Mouse (Mus musculus) frontal cortex, adult 2 months (tissue): Measurements from ENCODE around the gene Drosha. TPM values are rescaled to one million over a fixed set of nuclear protein-coding genes. Genes with fewer than 3 reads are reported as not detected.
"Not testable (repeated sequence)": the region's sequence is repeated elsewhere in the genome, so short reads cannot be mapped to it uniquely, and the experiment has no call there.

Experiments used
- DNase-seq, 2 experiments: peaks; one replicate each; pipeline ENCODE4 v3.0.0; 2022; ENCODE audit warnings: low spot score in 1 of 2; ENCODE audit errors: extremely low spot score in 1 of 2
- polyA plus RNA-seq: library from polyadenylated mRNA; depleted of rRNA; stranded (reverse); fragments of >200 nt; gene quantifications from 2 replicates; pipeline ENCODE4 v1.2.3, GENCODE M21; 2012; rRNA removed

Gene Drosha
- polyA plus RNA-seq, 1 experiment = 60.1 TPM

DNA sequence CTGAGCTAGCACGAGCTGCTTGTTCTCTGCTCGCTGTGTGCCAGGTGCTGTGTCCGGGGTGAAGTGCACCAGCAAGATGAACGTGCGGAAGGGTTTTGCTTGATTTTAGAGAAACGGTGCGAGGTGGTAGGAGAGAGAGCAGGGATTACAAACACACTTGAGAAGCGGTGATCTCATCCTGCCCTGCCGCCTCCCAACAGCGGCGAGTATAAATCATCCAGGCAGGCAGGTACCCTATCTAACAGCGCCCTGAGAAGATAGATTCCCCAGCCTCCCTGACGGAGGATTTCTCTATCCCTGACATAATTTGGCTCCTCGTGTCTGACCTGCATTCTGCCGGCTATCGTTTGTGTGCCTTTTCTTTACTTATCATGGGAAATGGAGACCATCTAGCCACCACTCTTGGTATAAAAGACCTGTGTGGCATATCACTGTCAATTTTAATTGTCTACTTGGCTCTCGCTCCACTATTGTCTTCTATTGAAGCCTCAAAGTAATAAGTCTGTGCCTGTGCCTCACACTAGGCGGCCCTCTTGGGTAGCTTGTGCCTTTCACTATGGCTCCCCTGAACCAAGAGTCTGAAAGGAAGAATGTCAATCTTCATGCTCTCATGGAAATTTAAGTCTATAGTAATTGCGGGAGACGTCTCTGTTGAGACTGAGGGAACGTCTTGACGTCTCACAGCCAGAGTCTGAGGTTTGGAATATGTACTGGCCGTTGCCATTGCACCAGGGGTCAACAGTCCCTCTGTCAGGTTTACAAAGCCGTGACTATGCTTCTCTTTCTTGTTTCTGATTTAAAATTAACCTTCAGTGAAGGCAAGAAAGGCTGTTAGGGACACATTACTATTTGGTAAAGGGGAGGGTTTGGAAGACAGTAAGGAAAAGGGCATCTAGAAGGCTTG lies 95.6 kb downstream of the Drosha start:
- no peak for DNase-seq

- no peak for DNase-seq
These were observed 97.3 kb downstream of the Drosha start for GRCm38 (mm10) chr15:12921901-12922300.

GRCm38 (mm10) chr15:12923826-12924225 lies 99.2 kb downstream of the Drosha start:
- no peak for DNase-seq

- DNase-seq = no peak
These were observed 106.9 kb downstream of the Drosha start for GRCm38 (mm10) chr15:12931481-12931880.

DNA sequence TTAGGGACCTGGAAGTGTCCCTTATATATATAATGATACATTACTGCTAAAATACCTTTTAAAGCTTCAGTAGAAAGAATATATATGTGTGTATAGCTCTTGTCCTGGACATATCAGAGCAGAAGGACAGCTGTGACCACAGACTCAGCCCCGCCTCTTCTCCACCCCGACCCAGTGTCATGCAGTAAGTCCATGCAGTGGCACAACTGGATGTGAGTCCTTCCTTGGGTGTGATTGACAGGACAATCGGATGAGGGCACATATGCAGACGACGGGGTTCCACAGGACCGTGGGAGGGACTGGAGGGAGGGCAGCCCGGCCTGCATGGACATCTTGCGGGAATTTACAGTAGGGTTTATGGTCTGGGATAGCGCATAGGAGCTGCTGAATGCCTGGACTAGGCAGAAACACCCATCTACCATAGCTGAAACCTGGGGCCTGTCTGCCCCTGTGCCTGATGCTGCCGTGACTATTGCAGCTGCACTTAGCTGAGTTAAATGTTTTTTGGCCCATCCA lies 111.7 kb downstream of the Drosha start:
- no peak for DNase-seq

DNA sequence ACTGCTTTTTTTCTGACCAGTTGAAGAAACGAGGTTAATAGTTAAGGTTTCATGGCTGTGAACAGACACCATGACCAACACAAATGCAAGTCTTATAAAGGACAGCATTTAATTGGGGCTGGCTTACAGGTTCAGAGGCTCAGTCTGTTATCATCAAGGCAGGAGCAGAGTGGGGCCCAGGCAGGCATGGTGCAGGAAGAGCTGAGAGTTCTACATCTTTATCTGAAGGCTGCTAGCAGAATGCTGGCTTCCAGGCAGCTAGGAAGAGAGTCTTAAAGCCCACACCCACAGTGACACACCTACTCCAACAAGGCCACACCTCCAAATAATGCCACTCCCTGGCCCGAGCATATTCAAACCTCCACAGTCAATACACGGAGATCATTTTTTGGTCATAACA lies 112.7 kb downstream of the Drosha start:
- not testable (repeated sequence) for DNase-seq

- DNase-seq = no peak
These were observed 116.5 kb downstream of the Drosha start for GRCm38 (mm10) chr15:12941106-12941505.

DNA sequence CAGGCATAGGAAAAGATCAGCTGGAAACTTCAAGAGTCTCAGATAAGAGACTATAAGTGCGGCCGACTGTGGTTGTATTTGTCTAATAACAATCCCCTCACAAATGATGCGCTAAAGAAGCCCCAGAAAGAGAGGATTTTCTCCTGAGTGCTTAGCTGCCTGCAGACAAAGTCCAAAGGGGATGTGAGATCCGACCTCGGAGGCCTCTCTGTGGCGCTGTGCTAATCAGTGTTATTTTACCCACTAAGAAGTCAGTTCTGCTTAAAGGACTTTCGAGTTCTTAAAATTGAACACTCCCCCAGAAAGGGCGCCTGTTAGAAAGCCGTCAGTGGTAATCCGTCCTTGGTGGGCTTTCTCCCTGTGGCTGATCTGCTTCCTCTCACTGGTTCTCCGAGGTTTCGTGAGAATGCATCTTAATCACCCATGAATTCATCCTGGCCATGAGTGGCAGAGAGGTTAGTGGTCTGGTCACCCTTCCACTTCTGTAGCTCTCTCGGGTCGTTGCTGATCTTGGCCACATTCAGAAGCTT lies 117.1 kb downstream of the Drosha start:
- no peak for DNase-seq

DNA sequence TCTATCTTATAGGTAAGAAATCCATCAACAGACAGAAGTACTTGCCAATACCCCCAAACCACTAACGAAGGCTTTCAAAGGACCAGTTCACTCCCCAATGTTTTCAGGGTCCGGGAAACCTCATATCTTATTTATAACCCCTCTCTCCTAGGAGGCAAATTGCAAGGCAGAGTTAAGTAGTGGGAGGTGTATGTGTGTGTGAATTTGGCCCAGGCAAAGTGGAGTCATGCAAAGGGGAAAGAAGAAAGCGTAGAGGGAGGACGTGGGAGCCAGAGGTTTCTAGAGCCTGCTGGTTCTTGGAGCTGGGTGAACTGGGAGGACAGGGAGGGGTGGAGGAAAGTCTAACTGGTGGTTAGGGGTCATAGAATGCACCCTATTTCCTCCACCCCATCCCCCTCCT lies 117.8 kb downstream of the Drosha start:
- no peak for DNase-seq

DNA sequence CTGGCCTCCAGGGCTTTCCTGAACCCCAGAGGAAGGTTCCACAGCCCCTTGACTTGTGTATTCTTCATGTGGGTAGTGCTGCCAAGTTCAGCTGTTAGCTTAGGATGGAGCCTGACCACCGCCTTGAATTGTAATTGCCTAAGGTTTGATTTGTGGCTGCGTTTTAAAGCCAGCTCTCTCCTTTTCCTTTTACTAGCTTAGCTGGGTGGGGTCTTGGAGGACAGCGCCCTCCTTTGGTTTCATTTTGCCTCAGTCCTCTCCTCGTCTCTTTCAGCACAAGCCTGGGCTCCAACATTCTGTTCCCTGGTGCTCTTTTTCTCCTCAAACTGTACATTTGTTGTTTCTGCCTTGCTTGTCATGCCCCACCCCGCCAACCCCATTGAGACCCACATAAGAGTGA lies 133.4 kb downstream of the Drosha start:
- DNase-seq = no peak

DNA sequence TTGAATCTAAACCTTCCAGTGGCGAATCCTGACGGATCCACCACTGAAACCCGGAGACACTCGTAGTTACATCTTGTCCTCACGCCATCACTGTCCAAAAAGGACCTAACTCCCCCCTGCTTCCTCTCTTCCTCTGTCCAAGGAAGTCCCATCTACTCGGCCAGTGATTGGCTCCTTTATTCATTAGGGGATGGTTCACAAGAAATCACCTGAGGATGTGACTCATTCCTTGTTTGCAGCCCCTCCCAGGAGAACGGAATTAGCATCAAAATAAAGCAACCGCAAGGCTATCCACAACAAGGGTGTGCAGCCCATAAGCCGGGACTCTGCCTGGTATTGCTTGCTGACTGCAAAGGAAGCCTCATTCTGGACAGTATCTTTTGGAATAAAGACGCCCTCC lies 137.6 kb downstream of the Drosha start:
- DNase-seq = no peak

DNA sequence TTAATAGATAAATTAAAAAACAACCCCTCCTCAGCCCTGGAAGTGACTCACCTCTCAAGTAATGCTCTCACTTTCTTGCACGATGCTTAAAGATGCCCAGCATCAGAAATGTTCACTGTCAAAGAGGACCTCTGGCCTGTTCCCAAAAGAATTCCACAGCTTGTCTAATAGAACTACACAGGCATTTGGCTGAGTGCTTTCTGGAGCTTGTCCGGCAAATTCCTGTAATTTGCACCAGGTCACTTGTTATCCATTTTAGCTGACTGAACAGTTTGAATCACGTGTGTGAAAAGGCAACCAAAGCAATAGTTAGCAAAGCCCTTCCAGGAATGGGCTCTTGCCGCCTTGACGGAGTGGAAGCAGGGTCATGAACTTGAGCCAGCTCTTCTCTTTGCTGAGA lies 140.6 kb downstream of the Drosha start:
- DNase-seq = no peak

DNA sequence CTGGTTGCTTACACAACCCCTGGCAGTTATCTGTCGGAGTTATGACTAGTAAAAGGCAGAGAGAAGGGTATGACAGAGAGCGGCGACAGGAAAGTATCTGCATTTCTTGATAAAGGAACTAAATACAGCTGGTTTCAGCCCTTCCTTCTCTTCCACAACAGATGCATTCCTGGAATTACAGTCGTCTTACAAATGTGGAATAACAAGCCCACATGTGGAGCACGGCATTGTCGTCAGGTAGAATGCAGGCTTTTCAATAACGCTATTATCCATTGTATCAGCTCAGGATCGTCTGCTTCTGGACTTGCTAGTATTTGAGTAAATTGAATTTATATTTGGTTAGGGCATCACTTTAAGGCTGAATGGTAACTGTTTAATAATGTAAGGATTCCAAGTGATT lies 144.2 kb downstream of the Drosha start:
- DNase-seq = no peak

DNA sequence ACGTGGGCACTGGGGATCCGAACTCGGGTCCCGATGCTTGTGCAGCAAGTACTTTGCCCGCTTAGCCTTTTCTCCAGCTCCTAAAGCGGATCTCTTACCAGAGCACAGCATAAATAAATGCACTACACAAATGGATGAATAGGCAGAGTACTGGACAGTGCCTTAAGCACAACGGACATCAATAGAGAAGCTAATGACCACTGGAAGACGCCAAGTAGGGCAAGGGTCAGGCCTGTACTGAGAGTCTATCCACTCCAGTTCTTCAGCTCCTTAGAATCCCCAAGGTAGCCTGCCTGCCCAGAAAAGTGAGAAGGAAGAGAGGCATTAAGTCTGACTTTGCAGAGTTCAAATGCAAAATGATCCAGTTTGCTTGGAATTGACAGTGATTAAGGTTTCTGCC lies 147.8 kb downstream of the Drosha start:
- DNase-seq = peak in 1 of 2 experiments; percentile 3

Other genes with a start within 250 kb of the Drosha start
- 18.7 and 20.3 TPM in 2 replicates for gene Pdzd2, start 84.9 kb upstream of the Drosha start, polyA plus RNA-seq
- gene 6030458C11Rik, start 166 bp upstream of the Drosha start, polyA plus RNA-seq = 25.2 and 25.4 TPM in 2 replicates